Mouse (Mus musculus): ENCODE data around the gene Large2. TPM values are rescaled to one million over a fixed set of nuclear protein-coding genes. Genes with fewer than 3 reads are reported as not detected.

Gene Large2
- polyA plus RNA-seq (2012; rRNA removed): 12.7 and 14.7 TPM in 2 replicates

GRCm38 (mm10) chr2:92374514-92374913, at the start of gene Large2, which contains the start of gene Pex16:
Large2 (minus strand) TSS chr2:92374869.
Pex16 (plus strand) TSS chr2:92374676.

DNA sequence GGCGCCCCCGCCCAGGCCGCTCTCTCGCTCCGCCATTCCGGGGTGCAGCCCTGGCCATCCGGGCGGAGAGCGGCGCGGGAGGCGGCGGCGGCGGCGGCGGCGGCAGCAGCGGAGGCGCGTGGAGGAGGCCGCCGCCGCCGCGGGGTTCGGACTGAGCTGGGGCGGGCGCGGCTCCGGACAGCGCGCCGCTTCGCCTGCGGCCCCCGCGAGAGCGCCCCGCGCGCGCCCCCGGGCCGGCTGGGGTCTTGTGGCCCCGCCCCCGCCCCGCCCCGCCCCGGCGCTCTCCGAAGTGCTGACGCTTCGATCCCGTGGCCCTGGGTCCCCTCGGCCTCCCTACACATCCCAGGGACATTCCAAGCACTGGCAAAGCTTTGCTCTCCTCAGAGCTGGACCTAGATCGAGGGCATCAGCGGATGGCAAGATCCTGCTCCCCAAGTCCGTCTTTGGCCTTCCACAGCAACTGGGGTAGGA, 26.5 kb upstream of the Large2 start, which contains the start of gene Mapk8ip1:
TSS of gene Mapk8ip1 (minus strand) at position 173 of the 471 bp plus-strand sequence.

DNA sequence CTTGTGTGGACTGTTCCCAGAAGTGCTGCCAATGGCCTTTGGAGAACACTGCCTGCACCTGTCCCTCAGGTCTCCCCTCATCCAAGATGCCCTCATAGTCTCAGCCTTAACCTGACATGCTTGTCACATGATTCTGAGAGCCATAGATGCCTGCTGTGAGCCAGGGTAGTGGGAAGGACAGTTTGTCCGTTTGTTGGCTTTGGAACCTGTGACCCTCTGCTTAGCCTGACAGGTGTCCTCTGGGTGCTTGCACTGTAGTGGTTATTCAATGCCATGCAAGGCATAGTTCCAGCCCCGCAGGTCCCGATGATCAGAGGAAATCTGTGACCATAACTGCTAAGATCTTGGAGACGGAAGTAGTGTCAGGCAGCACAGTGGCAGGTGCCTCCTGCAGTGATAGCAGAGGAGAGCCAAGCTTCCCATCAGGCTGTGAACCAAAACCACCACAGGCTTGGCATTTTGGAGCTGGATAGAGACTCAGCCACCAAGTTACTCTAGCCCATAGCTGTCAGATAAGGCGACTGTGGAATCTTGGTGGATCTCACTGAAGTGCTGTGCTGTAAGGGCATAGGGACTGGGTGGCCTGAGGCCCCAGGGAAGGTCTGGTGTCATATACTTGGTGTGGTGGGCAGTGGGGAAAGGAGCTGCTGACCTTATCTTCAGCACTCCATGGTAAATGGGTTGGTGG, 7.4 kb upstream of the Large2 start, which contains the start of gene 1700029I15Rik:
TSS of gene 1700029I15Rik (plus strand) at position 638 of the 688 bp plus-strand sequence.

Other genes with a start within 250 kb of the Large2 start
- 24.7 and 34.5 TPM in 2 replicates for gene Pex16, start 193 bp downstream of the Large2 start, polyA plus RNA-seq (2012; rRNA removed)
- gene 1700029I15Rik, start 7.7 kb upstream of the Large2 start, polyA plus RNA-seq (2012; rRNA removed): 2.3 and 2.9 TPM in 2 replicates
- 76.2 and 89.1 TPM in 2 replicates for gene Mapk8ip1, start 26.4 kb upstream of the Large2 start, polyA plus RNA-seq (2012; rRNA removed)
- gene Cry2, start 59.2 kb upstream of the Large2 start, polyA plus RNA-seq (2012; rRNA removed): 18.3 and 19.8 TPM in 2 replicates
- gene Slc35c1, start 85.7 kb upstream of the Large2 start, polyA plus RNA-seq (2012; rRNA removed): 4.8 and 7.7 TPM in 2 replicates
- 8.2 and 9.8 TPM in 2 replicates for gene Chst1, start 224.8 kb upstream of the Large2 start, polyA plus RNA-seq (2012; rRNA removed)